Mouse (Mus musculus) olfactory bulb, adult 2 months (tissue): ENCODE data around the gene Prss37.

Source experiments
- CTCF ChIP-seq: fragments of 200-500 bp; IDR thresholded peaks from 2 replicates; pipeline ENCODE4 v1.5.1; 2012; ENCODE audit warnings: low read depth, mild to moderate bottlenecking, low read length, moderate library complexity; ENCODE audit not compliant: insufficient read depth
- POLR2A ChIP-seq: fragments of 200-500 bp; IDR thresholded peaks from 2 replicates; pipeline ENCODE4 v1.6.1; 2012; ENCODE audit warnings: mild to moderate bottlenecking, low read depth, low read length, moderate library complexity; ENCODE audit not compliant: insufficient read depth

GRCm38 (mm10) chr6:40490933-40491332 lies 28.4 kb downstream of the Prss37 start, which contains the start of gene Tas2r137:
- no peak for TF ChIP-seq POLR2A
- TF ChIP-seq CTCF, result no peak
